Mouse (Mus musculus): ENCODE results near the gene Mtcl1.
"Not testable (repeated sequence)": the region's sequence is repeated elsewhere in the genome, so short reads cannot be mapped to it uniquely, and the experiment has no call there.

The Mtcl1 gene

GRCm38 (mm10) chr17:66447978-66448377 is 1.6 kb downstream of the Mtcl1 start:
- DNase-seq, result no peak

- DNase-seq, result peak; percentile 57 to 66
Observed at GRCm38 (mm10) chr17:66447007-66447312, 2.6 kb downstream of the Mtcl1 start.

- DNase-seq, result peak; percentile 63 to 69
Observed at GRCm38 (mm10) chr17:66446196-66447006, 3.1 kb downstream of the Mtcl1 start.

GRCm38 (mm10) chr17:66444059-66444700 is 5.4 kb downstream of the Mtcl1 start:
- DNase-seq, result peak; percentile 62 to 69

DNA sequence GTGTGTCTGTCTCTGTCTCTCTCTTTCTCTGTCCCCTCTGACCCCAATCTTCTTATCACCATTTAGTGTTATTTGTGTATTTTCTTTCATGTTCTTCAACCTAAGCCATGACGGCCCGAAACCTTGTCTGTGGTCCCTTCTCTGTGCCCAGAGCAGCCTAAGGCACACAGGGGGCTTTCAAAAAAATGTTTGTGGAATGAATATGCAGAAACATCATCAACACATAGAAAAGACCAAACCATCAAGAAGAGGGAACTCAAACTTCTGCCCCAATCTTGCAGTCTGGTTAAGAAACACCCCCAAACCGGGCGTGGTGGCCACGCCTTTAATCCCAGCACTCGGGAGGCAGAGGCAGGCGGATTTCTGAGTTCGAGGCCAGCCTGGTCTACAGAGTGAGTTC is 9.7 kb downstream of the Mtcl1 start:
- no peak for DNase-seq

DNA sequence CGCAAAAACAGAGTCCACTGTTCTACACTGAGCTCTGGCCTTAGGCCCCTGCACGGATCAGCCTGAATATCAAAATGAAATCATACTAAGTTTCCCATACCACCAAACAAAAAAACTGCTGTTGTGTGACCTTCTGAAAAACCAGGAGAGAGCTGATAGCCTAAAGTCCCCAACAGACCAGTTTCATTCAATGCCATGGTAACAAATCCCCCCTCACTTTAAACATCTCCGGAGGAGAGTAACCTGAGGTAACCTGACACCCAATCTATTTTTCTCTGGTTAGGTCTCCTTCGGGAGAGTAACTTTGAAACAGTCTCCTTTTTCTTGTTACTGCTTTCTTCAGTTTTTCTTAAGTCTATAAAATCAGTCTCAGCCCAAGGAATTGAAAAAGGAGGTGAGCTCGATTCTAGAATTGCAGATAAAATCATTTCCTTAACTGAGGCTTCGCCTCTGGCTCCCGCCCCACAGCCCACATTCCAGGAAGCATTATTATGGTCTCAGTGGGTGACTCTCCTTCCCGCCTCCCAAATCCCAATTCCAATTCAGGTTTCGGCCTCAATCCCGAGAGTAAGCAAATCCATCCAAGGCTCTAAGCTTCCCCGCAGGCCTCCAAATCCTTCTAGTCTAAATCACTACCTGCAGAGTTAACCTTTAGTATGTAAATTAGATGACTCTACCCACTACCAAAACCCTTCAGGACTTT is 10.3 kb downstream of the Mtcl1 start:
- peak; percentile 39 to 47 for DNase-seq

DNA sequence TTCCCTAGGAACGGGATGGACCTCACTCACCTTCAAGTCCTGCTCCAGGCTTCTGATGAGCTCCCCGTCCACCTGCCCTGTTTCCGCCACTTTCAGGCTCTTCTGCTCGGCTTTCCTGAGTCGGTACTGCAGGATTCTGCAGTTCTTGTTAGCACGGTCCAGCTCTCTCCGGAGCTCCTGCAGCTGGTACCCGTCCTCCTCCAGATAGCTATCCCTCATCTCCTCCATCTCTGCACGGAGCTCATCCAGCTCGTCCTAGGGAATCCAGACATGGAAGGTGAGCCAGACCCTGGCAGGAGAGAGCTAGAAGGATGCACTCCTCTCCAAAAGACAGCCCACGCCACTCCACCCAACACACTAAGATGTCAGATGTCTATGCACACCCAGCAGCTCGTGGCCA is 11.4 kb downstream of the Mtcl1 start:
- peak; percentile 64 to 71 for DNase-seq

DNA sequence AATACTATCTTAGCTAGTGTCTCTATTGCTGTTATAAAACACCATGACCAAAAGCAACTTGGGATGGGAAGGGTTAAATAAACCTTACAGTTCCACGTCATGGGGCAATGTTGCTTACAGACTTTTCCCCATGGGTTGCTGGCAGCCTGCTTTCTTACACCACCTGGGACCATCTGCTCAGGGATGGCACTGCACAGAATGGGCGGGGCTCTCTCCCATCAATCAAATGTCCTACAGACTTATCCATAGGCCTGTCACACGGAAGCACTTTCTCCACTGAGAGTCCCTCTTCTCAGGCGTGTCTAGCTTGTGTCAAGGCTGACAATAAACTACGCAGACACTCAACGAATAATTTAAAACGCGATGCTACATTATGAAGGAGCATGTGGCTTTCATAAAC is 12.7 kb downstream of the Mtcl1 start:
- peak; percentile 94 to 95 for DNase-seq

GRCm38 (mm10) chr17:66435982-66436381 is 13.6 kb downstream of the Mtcl1 start:
- peak in 1 of 2 experiments; percentile 43 for DNase-seq

DNA sequence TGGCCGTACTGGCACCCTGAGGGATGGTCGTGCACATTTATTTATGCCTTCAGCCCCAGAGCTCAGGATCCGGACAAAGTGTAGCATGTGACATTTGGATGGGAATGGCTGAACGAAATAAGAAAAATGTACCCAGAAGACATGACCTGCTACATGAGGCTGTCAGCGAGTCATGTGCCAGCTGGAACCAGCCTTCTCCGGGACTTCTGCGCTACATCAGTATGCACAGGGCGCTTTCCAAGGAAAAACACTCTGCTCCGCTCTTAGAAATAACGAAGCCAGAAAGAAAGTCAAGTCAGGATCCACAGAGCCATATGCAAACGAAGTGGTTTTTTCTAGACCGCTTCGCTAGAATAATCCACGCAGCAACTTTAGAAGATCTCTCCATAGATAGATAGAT is 14.5 kb downstream of the Mtcl1 start:
- peak; percentile 72 for DNase-seq

DNA sequence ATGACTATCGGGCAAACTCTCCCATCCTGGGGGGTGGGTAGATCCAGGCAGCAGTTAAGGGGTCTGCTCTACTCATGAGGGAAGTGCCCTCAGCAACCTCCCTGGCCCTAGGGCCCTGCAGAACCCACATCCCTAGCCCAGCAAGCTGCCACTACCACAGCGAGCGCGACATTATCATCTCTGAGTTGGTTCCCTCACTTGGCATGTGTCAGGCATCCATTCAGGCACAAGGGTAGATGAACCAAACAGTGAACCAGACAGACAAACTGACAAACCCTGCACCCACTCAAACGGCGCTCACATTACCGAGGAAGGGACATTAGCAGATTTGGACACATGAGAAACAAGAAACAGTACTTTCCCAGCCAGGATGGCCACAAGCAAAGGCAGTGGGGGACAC is 15.0 kb downstream of the Mtcl1 start:
- peak in 1 of 2 experiments; percentile 55 for DNase-seq

DNA sequence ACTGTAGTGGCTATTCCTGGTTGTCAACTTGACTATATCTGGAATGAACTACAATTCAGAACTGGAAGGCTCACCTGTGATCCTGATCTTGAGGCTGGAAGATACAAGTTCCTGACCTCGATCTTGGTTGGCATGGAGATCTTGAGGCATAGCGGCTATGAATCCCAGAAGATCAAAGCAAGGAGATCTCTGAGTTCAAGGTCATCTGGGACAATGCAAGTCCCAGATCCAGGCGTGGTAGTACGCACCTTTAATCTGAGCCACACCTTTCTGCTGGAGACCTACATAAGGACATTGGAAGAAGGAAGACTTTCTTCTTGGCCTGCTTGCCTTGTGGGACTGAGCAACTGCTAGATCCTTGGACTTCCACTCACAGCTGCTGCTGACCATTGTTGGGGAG is 24.9 kb downstream of the Mtcl1 start:
- not testable (repeated sequence) for DNase-seq

DNA sequence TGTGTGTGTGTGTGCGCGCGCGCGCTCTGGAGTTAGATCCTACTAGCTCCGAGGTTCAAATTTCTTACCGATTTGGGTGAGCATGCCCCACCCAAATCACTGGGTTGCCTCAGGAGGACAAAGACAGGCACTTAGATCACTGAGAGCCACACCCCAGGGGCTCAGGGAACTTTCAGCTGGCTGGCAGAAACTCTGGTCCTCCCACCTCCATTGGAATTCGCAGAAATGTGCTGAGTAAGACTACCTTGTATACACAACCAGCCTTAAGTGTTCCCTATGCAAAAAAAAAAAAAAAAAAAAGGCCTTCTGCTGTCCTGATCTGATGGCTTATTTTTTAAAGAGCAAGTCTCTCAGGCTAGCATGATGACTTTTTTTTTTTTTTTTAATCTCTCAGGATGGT is 30.1 kb downstream of the Mtcl1 start:
- DNase-seq, result no peak

DNA sequence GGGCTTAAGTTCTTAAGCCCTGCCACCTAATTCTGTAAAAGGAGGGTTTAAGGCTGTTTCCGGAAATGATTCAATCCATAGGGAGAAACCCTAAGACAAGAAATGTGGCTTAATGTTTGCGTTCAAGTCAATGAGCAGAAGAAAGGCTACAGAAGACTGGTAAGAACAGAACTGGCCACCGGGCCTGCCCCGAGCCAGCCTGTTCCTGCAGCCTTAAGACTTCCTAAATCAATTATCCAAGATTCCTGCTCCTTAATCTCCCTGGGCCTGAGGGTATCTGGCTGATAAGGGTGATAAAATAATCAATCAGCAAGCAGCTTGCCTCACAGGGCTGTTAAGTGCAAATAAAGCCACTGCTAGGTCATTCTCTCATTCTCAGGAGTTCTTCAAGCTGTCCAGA is 31.8 kb downstream of the Mtcl1 start:
- DNase-seq, result no peak

DNA sequence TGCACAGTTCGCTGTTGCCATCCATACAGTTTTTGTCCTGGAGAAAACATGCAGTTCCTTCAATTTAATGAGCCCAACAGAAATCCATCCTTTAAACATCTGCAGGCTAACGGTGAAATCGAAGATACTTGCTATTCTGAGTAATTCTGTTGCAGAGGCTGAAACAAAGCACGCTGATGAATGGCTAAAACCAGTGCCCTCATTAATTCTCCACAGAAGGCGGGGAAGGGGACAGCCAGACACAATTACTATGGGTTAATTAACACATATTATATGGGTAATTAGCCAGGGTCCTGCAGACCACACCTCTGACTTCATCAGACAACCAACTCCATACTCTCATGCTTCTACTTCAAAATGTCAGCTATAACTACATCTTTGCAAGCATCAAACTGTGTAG is 32.2 kb downstream of the Mtcl1 start:
- DNase-seq, result no peak

DNA sequence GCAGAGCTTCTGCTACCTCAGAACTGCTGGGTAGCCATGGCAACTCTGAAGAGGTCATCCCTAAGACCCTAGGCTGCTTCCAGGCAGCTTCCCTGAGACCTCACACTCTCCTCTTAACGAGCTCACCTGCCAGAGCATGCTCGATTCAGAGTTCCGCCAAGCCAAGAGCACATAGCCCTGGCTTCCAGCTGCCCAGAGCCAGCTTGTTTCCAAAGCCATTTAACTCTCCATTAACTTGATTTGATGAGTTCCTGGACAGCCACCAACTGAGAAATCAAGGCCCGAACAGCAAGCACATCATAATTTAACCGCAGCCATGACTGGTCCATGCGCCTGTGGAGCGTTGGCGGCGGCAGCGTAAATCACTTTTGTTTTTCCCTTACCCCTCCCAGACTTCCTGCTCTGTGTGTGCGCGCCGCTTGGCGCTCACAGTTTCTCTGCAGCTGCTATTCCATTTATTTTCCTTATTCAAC is 32.7 kb downstream of the Mtcl1 start:
- DNase-seq, result peak in 1 of 2 experiments; percentile 48

DNA sequence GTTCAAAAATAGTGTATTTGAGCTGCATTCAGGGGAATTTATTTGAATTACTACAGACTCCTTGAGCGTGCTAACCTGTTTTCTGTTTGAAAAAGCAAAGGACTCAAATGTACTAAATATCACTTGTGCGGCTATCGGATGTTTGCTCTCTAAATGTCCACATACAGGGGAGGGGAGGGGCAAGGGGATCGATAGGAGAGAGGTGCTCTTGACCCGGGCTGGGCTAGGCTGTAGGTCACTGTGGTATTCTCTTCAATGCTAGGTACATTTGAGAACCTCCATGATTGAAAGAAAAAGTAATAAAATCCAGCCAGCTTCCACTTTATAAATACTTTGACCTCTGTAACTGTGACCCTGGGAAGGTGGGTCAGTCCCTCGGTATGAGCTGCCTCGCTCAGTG is 33.1 kb downstream of the Mtcl1 start:
- no peak for DNase-seq

DNA sequence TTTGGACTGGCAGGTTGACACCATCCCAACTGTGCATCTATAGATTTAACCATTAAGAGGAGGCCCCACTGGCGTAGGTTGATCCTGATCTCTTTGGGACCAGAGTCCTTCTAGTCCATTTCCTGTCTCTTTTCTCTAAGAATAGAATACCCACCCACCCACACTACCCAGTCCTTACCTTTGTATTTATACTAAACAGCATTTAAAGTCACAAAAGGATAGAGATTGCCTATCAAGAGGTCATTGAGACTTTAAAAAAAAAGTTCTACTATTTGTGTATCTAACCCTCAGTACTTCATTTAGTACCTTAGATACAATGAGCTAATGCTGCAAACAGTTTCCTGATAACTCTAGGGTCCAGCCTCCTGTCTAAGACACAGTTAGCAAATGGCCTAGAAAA is 35.2 kb downstream of the Mtcl1 start:
- no peak for DNase-seq

DNA sequence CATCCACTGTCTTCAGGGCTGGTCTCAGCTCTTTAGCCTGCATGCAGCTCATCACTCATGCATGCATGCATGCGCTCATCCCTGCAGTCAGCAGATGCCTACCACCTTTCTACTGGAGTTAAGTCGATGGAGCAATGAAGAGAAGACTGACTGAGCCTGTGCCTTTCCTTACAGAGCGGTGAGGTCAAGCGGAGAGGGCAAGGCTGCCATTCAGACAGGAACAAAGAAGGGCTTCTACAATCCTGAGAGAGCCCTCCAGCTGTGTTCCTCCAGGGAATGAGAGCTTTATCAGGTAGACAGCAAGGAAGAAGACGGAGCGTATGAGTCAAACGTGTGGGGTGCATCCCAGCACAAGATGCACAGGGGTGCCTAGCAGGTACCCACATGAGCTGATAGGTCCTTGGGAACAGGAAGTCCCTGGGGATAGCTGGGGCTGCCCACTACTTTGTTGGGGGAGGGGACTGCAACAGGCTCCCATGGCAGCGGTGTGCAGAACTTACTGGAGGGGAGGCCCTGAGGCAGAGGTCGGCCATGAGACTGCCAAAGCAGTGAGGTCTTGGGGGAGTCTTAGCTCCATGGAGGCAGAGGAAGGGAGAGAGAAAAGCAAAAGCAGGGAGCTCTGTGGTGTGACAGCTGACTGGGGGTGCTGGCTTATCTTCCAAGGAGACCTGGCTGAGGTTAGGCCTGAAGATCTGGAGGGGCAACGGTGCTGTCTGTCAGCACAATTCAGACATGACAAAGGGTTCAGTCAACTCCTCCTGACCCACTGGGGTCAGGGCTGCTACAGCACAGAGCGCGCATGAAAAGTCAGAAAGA is 37.2 kb downstream of the Mtcl1 start:
- DNase-seq, result no peak

GRCm38 (mm10) chr17:66410884-66411426 is 38.6 kb downstream of the Mtcl1 start:
- peak in 1 of 2 experiments; percentile 41 for DNase-seq

GRCm38 (mm10) chr17:66409070-66409605 is 40.4 kb downstream of the Mtcl1 start:
- no peak for DNase-seq

- peak; percentile 45 to 60 for DNase-seq
Observed at GRCm38 (mm10) chr17:66408400-66408799, 41.1 kb downstream of the Mtcl1 start.

Data from cerebellum, postnatal 25 days (tissue).